Mouse (Mus musculus) intestine, embryonic 16.5 days (tissue): ENCODE measurements at regions not wholly inside any gene's neighbourhood (a gene's known extent, or its start where the extent isn't known, plus 50 kb on each side); places are given as distances from the start of the nearest gene placed in this dataset.

Experiments used
- ATAC-seq: fragments of 200-750 bp; cut with Nextera tagmentation; 2 replicates; pipeline ENCODE4 v1.8.0; 2017; ENCODE audit warnings: moderate TSS enrichment, moderate library complexity
- H3K27ac ChIP-seq: fragments of 300-500 bp; sonication (generic); 2 replicates; pipeline ENCODE4 v1.5.1; 2014; ENCODE audit warnings: mild to moderate bottlenecking, low read length
- H3K27me3 ChIP-seq: fragments of 300-500 bp; sonication (generic); replicated peaks from 2 replicates; pipeline ENCODE4 v1.6.1; 2014; ENCODE audit warnings: low read length, control low read depth, mixed read lengths; ENCODE audit not compliant: control insufficient read depth, insufficient read depth
- H3K36me3 ChIP-seq: fragments of 300-500 bp; sonication (generic); 2 replicates; pipeline ENCODE4 v1.6.1; 2014; ENCODE audit warnings: low read length, control low read depth; ENCODE audit not compliant: control insufficient read depth, insufficient read depth
- H3K4me1 ChIP-seq: fragments of 300-500 bp; sonication (generic); 2 replicates; pipeline ENCODE4 v1.6.1; 2014; ENCODE audit warnings: low read length, control low read depth, mixed read lengths; ENCODE audit not compliant: control insufficient read depth, insufficient read depth
- H3K4me2 ChIP-seq: fragments of 300-500 bp; sonication (generic); 2 replicates; pipeline ENCODE4 v1.6.1; 2014; ENCODE audit warnings: low read depth, low read length, control low read depth
- H3K4me3 ChIP-seq: fragments of 300-500 bp; sonication (generic); 2 replicates; pipeline ENCODE4 v1.5.1; 2014; ENCODE audit warnings: mild to moderate bottlenecking, low read length
- H3K9ac ChIP-seq: fragments of 300-500 bp; sonication (generic); 2 replicates; pipeline ENCODE4 v1.6.1; 2014; ENCODE audit warnings: low read depth, low read length
- H3K9me3 ChIP-seq: fragments of 300-500 bp; sonication (generic); 2 replicates; pipeline ENCODE4 v1.6.1; 2016; ENCODE audit warnings: low read length, control low read depth; ENCODE audit not compliant: control insufficient read depth
- WGBS: fragments of 180-500 bp; shearing (Covaris S2); extraction: QIAGEN DNeasy Blood & Tissue Kit; methylation state at CpG from one replicate; pipeline ENCODE4 v1.1.7; 2014; 5-methylcytosine and 5-hydroxymethylcytosine counted together

DNA sequence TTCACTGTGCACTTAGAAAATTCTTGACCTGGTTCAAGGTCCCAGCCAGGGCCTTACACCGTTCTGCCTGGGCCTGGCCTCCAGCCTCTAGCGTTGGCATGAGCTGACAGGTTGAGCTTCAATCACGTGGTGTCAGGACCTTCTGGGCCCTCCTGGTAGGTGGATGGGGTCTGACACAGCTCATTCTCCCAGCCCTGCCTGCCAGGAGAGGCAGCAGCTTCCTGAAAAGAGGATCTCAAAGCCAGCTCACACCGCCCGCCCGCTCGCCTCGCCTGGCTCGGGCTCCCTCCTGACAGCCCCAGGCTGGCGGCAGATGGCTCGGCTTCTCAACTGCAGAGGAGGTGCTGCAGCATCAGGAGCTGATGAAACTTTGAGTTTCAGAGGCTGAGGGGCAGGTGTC is 63.4 kb upstream of the Zc3h12a start:
- 20% methylated on average over 11 of the region's 11 CpGs for WGBS

DNA sequence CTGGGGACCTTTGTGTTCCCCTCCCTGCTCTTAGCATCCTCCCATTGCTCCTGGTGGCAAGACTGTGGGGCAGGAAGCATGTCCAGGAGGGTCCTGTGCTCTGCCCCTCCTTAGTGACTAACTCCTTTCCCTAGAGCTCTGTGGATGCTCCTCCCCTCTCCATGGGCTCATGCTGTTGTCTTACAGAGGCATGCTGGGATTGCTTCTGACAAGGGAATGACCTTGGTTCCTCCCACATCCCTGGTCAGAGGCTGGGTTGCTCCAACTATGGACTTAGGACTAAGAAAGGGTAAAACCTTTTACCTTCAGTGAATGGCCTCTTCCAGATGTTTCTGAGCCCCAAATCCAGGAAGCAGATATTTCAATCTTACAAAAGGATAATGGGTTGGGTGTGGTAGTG is 62.3 kb upstream of the Zc3h12a start:
- Histone ChIP-seq H3K4me2 (no peak overlapping the region), H3K36me3 (no peaks in the 10 kb centered on the region), H3K27me3 (peaks cover 2% of the 10 kb centered on the region; the same call in 1 of the 2 replicates), H3K4me3 (no peak overlapping the region), H3K9ac (no peak overlapping the region), H3K4me1 (no peaks in the 10 kb centered on the region), H3K27ac (no peak overlapping the region), H3K9me3 (no peaks in the 10 kb centered on the region)
- ATAC-seq = no peak

More for the DNA sequence above, 63.4 kb upstream of the Zc3h12a start:
- Histone ChIP-seq H3K9ac (no peak overlapping the region), H3K4me3 (no peak overlapping the region), H3K4me1 (no peaks in the 10 kb centered on the region), H3K4me2 (no peak overlapping the region), H3K9me3 (no peaks in the 10 kb centered on the region), H3K27me3 (peaks cover 4% of the 10 kb centered on the region; the same call in 1 of the 2 replicates), H3K36me3 (no peaks in the 10 kb centered on the region), H3K27ac (no peak overlapping the region)
- ATAC-seq = no peak

DNA sequence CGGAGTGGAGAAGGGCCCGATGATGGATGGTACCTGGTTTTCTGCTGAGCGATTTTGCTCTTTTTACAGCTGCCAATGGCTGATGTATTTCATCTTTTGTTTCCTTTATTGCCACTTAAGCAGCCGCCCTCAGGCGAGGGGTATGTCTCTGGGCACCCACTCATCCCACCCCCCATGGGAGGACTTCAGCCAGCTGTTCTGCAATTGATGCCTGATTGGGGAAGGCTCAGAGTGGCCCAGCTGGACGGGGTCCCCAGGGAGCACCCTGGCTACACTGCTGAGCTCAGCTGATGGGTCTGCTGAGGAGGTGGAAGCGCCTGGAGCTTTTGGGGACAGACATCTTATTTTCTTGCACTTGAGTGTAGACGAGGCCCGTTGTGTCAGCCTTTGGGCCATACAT is 58.6 kb upstream of the Zc3h12a start:
- no peak overlapping the region for H3K4me2 ChIP-seq
- no peaks in the 10 kb centered on the region for H3K36me3 ChIP-seq
- H3K27me3 ChIP-seq = no peaks in the 10 kb centered on the region
- no peaks in the 10 kb centered on the region for H3K4me1 ChIP-seq
- WGBS = 62% methylated on average over 9 of the region's 9 CpGs
- no peak overlapping the region for H3K27ac ChIP-seq
- H3K9me3 ChIP-seq = no peaks in the 10 kb centered on the region
- H3K9ac ChIP-seq = no peak overlapping the region
- ATAC-seq = no peak
- H3K4me3 ChIP-seq = no peak overlapping the region

DNA sequence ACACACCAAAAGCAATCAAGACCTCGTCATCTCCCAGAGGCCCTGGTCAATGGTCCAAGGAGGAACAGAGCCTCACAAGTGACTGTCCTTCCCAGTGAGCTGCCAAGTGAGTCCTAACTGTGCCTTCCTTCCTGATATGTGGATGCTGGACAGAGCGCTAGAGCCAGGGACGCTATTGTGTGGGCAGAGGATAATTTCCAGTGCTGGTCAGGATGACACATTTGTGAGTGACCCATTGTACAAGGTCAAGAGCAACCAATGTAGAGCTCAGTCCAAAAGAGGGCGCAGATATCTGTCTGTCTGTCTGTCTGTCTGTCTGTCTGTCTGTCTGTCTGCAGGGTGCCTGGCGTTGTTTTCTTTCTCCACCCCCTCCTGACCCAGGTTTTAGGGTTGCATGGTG is 57.4 kb upstream of the Zc3h12a start:
- Histone ChIP-seq H3K4me3 (no peak overlapping the region), H3K9ac (no peak overlapping the region), H3K4me2 (no peak overlapping the region), H3K27ac (no peak overlapping the region), H3K36me3 (no peaks in the 10 kb centered on the region), H3K4me1 (no peaks in the 10 kb centered on the region), H3K9me3 (no peaks in the 10 kb centered on the region), H3K27me3 (no peaks in the 10 kb centered on the region)
- WGBS = 78% methylated on average over 5 of the region's 5 CpGs
- no peak for ATAC-seq

DNA sequence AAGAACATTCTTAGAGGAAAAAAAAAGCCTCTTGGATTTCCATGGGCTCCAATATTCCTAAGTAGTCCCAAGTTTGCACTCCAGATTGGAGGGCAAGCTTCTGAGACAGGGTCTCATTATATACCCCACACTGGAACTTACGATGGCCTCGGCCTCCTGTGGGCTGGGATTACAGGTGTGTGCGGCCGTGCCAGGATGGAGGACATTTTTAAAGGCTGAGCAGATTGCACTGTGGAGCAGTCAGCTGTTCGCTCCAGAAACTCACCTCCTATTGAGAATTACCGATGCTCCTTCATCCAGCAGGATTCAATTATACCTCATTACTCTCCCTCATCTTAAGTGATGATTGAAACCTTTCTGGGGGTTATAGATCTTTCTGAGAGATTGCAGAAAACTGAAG is 53.3 kb upstream of the Zc3h12a start:
- no peaks in the 10 kb centered on the region for H3K36me3 ChIP-seq
- ATAC-seq = no peak
- H3K4me2 ChIP-seq = no peak overlapping the region
- H3K9me3 ChIP-seq = no peaks in the 10 kb centered on the region
- H3K4me1 ChIP-seq = no peaks in the 10 kb centered on the region
- H3K4me3 ChIP-seq = no peak overlapping the region
- WGBS = 88% methylated on average over 6 of the region's 6 CpGs
- no peak overlapping the region for H3K27ac ChIP-seq
- no peak overlapping the region for H3K9ac ChIP-seq
- no peaks in the 10 kb centered on the region for H3K27me3 ChIP-seq

DNA sequence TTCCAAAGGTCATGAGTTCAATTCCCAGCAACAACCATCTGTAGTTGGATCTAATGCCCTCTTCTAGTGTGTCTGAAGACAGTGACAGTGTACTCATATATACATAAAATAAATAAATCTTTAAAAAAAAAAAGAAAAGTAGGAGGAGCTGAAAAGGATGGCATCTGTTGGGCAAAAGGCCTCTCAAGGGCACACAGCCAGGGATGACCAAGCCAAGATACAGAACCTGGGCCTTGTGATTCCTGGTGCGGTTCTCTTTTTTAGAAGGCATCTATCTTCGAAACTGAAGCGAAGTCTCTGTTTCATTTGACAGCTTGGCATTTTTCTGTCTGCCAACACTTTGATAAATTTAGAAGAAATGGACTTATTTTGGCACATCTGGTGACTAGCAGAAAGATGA is 50.9 kb upstream of the Zc3h12a start:
- Histone ChIP-seq H3K27me3 (no peaks in the 10 kb centered on the region), H3K36me3 (no peaks in the 10 kb centered on the region), H3K4me3 (no peak overlapping the region), H3K27ac (no peak overlapping the region), H3K4me1 (no peaks in the 10 kb centered on the region), H3K9ac (no peak overlapping the region), H3K4me2 (no peak overlapping the region), H3K9me3 (no peaks in the 10 kb centered on the region)
- WGBS = 92% methylated on average over 3 of the region's 3 CpGs
- ATAC-seq = no peak

DNA sequence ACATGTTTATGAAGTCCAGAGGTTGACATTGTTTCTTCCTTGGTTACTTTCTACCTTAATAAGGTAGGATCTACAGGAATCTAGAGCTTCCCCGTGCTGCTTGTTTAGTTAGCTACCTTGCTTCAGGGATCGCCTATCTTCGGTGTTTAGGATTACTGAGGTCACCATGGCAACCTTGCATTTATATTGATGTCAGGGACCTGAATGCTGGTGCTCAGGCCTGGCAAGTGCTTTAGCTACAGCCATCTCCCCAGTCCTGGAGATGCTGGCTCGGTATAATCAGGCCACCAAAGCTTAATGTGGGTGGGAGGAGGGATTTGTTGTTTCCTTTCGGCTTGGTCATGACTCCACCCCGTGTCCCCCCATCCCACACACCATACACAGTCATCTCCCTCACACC is 50.0 kb upstream of the Zc3h12a start:
- no peaks in the 10 kb centered on the region for H3K9me3 ChIP-seq
- no peaks in the 10 kb centered on the region for H3K4me1 ChIP-seq
- no peak overlapping the region for H3K4me2 ChIP-seq
- H3K27me3 ChIP-seq = no peaks in the 10 kb centered on the region
- H3K9ac ChIP-seq = no peak overlapping the region
- WGBS = 37% methylated on average over 6 of the region's 6 CpGs
- no peak overlapping the region for H3K27ac ChIP-seq
- ATAC-seq = no peak
- H3K36me3 ChIP-seq = no peaks in the 10 kb centered on the region
- H3K4me3 ChIP-seq = no peak overlapping the region
